Mouse (Mus musculus): ENCODE measurements at regions not wholly inside any gene's neighbourhood (a gene's known extent, or its start where the extent isn't known, plus 50 kb on each side); places are given as distances from the start of the nearest gene placed in this dataset.
A peak's percentile ranks its signal among the peaks of the same experiment; 100 is the strongest.
"Not testable (repeated sequence)": the region's sequence is repeated elsewhere in the genome, so short reads cannot be mapped to it uniquely, and the experiment has no call there.

- no peak for DNase-seq (ENCODE audit: extremely low spot score in 1 of 2, low spot score in 1 of 2)
These were observed 58.1 kb upstream of the Slc1a4 start for GRCm38 (mm10) chr11:20390622-20391021.

GRCm38 (mm10) chr11:20393302-20393701 is 60.8 kb upstream of the Slc1a4 start:
- not testable (repeated sequence) for DNase-seq (ENCODE audit: extremely low spot score in 1 of 2, low spot score in 1 of 2)

- DNase-seq (ENCODE audit: extremely low spot score in 1 of 2, low spot score in 1 of 2), result not testable (repeated sequence)
These were observed 61.3 kb upstream of the Slc1a4 start for GRCm38 (mm10) chr11:20393807-20394206.

- no peak for DNase-seq (ENCODE audit: extremely low spot score in 1 of 2, low spot score in 1 of 2)
These were observed 63.3 kb upstream of the Slc1a4 start for GRCm38 (mm10) chr11:20395848-20396203.

GRCm38 (mm10) chr11:20396204-20396848 is 63.8 kb upstream of the Slc1a4 start:
- peak in 1 of 2 experiments; percentile 25 for DNase-seq (ENCODE audit: extremely low spot score in 1 of 2, low spot score in 1 of 2)

- no peak for DNase-seq (ENCODE audit: extremely low spot score in 1 of 2, low spot score in 1 of 2)
These were observed 64.4 kb upstream of the Slc1a4 start for GRCm38 (mm10) chr11:20396884-20397283.

GRCm38 (mm10) chr11:20400302-20401234 is 68.1 kb upstream of the Slc1a4 start:
- peak; percentile 71 to 84 for DNase-seq (ENCODE audit: extremely low spot score in 1 of 2, low spot score in 1 of 2)

- no peak for DNase-seq (ENCODE audit: extremely low spot score in 1 of 2, low spot score in 1 of 2)
These were observed 70.9 kb upstream of the Slc1a4 start for GRCm38 (mm10) chr11:20403456-20403855.

GRCm38 (mm10) chr11:20404476-20404875 is 72.0 kb upstream of the Slc1a4 start:
- no peak for DNase-seq (ENCODE audit: extremely low spot score in 1 of 2, low spot score in 1 of 2)

GRCm38 (mm10) chr11:20418141-20418540 is 85.6 kb upstream of the Slc1a4 start:
- DNase-seq (ENCODE audit: extremely low spot score in 1 of 2, low spot score in 1 of 2), result no peak

- no peak for DNase-seq (ENCODE audit: extremely low spot score in 1 of 2, low spot score in 1 of 2)
These were observed 88.4 kb upstream of the Slc1a4 start for GRCm38 (mm10) chr11:20420876-20421275.

- no peak for DNase-seq (ENCODE audit: extremely low spot score in 1 of 2, low spot score in 1 of 2)
These were observed 103.5 kb upstream of the Slc1a4 start for GRCm38 (mm10) chr11:20436057-20436456.

GRCm38 (mm10) chr11:20442476-20442875 is 100.6 kb upstream of the Sertad2 start:
- DNase-seq (ENCODE audit: extremely low spot score in 1 of 2, low spot score in 1 of 2), result no peak

- DNase-seq (ENCODE audit: extremely low spot score in 1 of 2, low spot score in 1 of 2), result no peak
These were observed 97.8 kb upstream of the Sertad2 start for GRCm38 (mm10) chr11:20445061-20445902.

- DNase-seq (ENCODE audit: extremely low spot score in 1 of 2, low spot score in 1 of 2), result peak; percentile 54 to 73
These were observed 97.2 kb upstream of the Sertad2 start for GRCm38 (mm10) chr11:20445903-20446264.

- DNase-seq (ENCODE audit: extremely low spot score in 1 of 2, low spot score in 1 of 2), result no peak
These were observed 90.2 kb upstream of the Sertad2 start for GRCm38 (mm10) chr11:20452901-20453300.

- DNase-seq (ENCODE audit: extremely low spot score in 1 of 2, low spot score in 1 of 2), result no peak
These were observed 89.3 kb upstream of the Sertad2 start for GRCm38 (mm10) chr11:20453786-20454185.

- DNase-seq (ENCODE audit: extremely low spot score in 1 of 2, low spot score in 1 of 2), result peak; percentile 95 to 96
These were observed 87.8 kb upstream of the Sertad2 start for GRCm38 (mm10) chr11:20455085-20455864.

GRCm38 (mm10) chr11:20455865-20456648 is 87.0 kb upstream of the Sertad2 start:
- no peak for DNase-seq (ENCODE audit: extremely low spot score in 1 of 2, low spot score in 1 of 2)

All from layer of hippocampus, postnatal 25 days (tissue).